Mouse (Mus musculus) heart, embryonic 14.5 days (tissue): Measurements from ENCODE around the gene Thbs3. TPM values are rescaled to one million over a fixed set of nuclear protein-coding genes. Genes with fewer than 3 reads are reported as not detected.

Experiments
- ATAC-seq: fragments of 200-750 bp; cut with Nextera tagmentation; 2 replicates; pipeline ENCODE4 v1.8.0; 2017; ENCODE audit warnings: low read depth, moderate TSS enrichment; ENCODE audit not compliant: insufficient number of reproducible peaks, insufficient read depth, low FRiP score
- H3K27ac ChIP-seq, 2 experiments: fragments of 200-500 bp in 1 of 2; fragments of 300-500 bp in 1 of 2; sonication (generic) in 1 of 2; replicated peaks in 1 of 2; 2 replicates each; pipeline ENCODE4 v1.5.1; 2012 to 2014; ENCODE audit warnings: low read depth in 2 of 2, low read length in 2 of 2, control low read depth in 1 of 2, mild to moderate bottlenecking in 1 of 2, mixed read lengths in 1 of 2; ENCODE audit not compliant: control insufficient read depth in 1 of 2, insufficient read depth in 1 of 2
- H3K27me3 ChIP-seq: fragments of 300-500 bp; sonication (generic); 2 replicates; pipeline ENCODE4 v1.6.1; 2014; ENCODE audit warnings: mild to moderate bottlenecking, low read length, control low read depth; ENCODE audit not compliant: control insufficient read depth, insufficient read depth
- H3K36me3 ChIP-seq: fragments of 300-500 bp; sonication (generic); 2 replicates; pipeline ENCODE4 v1.6.1; 2014; ENCODE audit warnings: mild to moderate bottlenecking, control low read depth, low read length, mixed read lengths; ENCODE audit not compliant: control insufficient read depth, insufficient read depth
- H3K4me1 ChIP-seq, 2 experiments: fragments of 200-500 bp in 1 of 2; fragments of 300-500 bp in 1 of 2; sonication (generic) in 1 of 2; 2 replicates each; pipeline ENCODE4 v1.6.1; 2012 to 2014; ENCODE audit warnings: low read length in 2 of 2, control low read depth in 1 of 2, mixed read lengths in 1 of 2; ENCODE audit not compliant: control insufficient read depth in 2 of 2, insufficient read depth in 2 of 2
- H3K4me2 ChIP-seq: fragments of 300-500 bp; sonication (generic); 2 replicates; pipeline ENCODE4 v1.6.1; 2014; ENCODE audit warnings: mild to moderate bottlenecking, low read length
- H3K4me3 ChIP-seq, 2 experiments: fragments of 200-500 bp in 1 of 2; fragments of 300-500 bp in 1 of 2; sonication (generic) in 1 of 2; 2 replicates each; pipeline ENCODE4 v1.5.1; 2012 to 2014; ENCODE audit warnings: low read length in 2 of 2, mild to moderate bottlenecking in 2 of 2, control low read depth in 1 of 2, low read depth in 1 of 2, moderate library complexity in 1 of 2; ENCODE audit not compliant: control insufficient read depth in 1 of 2, insufficient read depth in 1 of 2
- H3K9ac ChIP-seq: fragments of 300-500 bp; sonication (generic); 2 replicates; pipeline ENCODE4 v1.6.1; 2014; ENCODE audit warnings: mild to moderate bottlenecking, low read length
- H3K9me3 ChIP-seq: fragments of 300-500 bp; sonication (generic); 2 replicates; pipeline ENCODE4 v1.6.1; 2016; ENCODE audit warnings: low read length, control low read depth; ENCODE audit not compliant: control insufficient read depth
- WGBS: fragments of 180-500 bp; shearing (Covaris S2); extraction: QIAGEN DNeasy Blood & Tissue Kit; methylation state at CpG from one replicate; pipeline ENCODE4 v1.1.7; 2014; 5-methylcytosine and 5-hydroxymethylcytosine counted together
- polyA plus RNA-seq: library from polyadenylated mRNA; unstranded; fragments of >200 nt; fragmentation: Nextera tagmentation; extraction: Ambion mirVana; gene quantifications from 2 replicates; pipeline ENCODE4 v1.2.1, GENCODE M21; 2014

Thbs3 gene
- polyA plus RNA-seq, 1 experiment from 2014 or later = 14.5 TPM

- Histone ChIP-seq H3K27me3 (peaks cover 3% of the 10 kb centered on the region; the same call in 1 of the 2 replicates), H3K9me3 (no peaks in the 10 kb centered on the region), H3K36me3 (no peaks in the 10 kb centered on the region), H3K4me3 (no peak overlapping the region), H3K27ac (peak overlapping the region; percentile 16 to 28; a peak in 1 of 4 replicates), H3K9ac (no peak overlapping the region), H3K4me1 (peaks cover 4% of the 10 kb centered on the region in 2 experiments), H3K4me2 (no peak overlapping the region)
- WGBS = 44% methylated on average over 5 of the region's 5 CpGs
- ATAC-seq = peak; percentile 23
These were observed 41.2 kb downstream of the Thbs3 start for GRCm38 (mm10) chr3:89256177-89256576.

DNA sequence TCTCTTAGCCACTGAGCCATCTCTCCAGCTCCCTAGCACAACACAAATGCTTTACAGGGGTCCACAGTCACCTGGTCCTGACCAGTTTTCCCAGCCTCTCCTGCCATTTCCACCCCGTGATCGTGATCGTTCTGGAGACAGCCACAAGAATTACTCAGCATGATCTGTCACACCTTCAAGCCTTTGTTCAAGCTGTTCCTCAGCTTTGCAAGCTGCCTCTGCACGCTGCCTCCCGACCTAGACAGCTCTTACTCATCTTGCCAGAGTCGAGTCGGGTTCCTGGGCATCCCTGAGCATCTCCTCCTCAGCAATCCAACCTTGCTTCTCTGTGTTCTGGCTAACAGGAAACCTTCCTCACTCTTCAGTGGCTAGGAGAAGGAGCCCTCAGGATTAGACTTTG lies 44.1 kb downstream of the Thbs3 start, which contains the start of gene Dpm3:
Gene Dpm3, plus strand, starts transcription at position 283 of the 400 bp plus-strand sequence.
- Histone ChIP-seq H3K27me3 (no peaks in the 10 kb centered on the region), H3K9ac (no peak within 1 kb of the TSS), H3K4me3 (no peak within 1 kb of the TSS), H3K27ac (no peak within 1 kb of the TSS), H3K4me2 (no peak within 1 kb of the TSS), H3K4me1 (no peaks in the 10 kb centered on the region; a peak in 1 of 4 replicates), H3K9me3 (no peaks in the 10 kb centered on the region), H3K36me3 (no peaks in the 10 kb centered on the region)
- ATAC-seq = no peak
- WGBS = 47% methylated on average over 7 of the region's 7 CpGs

DNA sequence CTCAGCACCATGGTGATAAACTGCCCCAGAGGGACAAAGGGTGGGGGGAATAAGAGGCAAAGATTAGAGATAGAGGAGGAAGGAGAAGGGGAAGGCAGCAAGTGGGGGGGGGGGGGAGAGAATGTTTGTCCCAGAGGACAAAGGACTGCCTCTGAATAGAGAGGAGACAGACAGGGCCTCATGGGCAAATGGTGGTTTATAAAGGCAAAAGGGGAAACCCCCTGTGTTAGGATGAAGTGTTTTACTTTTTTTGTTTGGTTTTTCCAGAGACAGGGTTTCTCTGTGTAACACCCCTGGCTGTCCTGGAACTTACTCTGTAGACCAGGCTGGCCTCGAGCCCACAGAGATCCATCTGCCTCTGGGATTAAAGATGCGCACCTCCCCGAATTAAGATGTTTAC lies 45.2 kb downstream of the Thbs3 start:
- 69% methylated on average over 3 of the region's 3 CpGs for WGBS
- no peak for ATAC-seq
- H3K27ac ChIP-seq = no peak overlapping the region

DNA sequence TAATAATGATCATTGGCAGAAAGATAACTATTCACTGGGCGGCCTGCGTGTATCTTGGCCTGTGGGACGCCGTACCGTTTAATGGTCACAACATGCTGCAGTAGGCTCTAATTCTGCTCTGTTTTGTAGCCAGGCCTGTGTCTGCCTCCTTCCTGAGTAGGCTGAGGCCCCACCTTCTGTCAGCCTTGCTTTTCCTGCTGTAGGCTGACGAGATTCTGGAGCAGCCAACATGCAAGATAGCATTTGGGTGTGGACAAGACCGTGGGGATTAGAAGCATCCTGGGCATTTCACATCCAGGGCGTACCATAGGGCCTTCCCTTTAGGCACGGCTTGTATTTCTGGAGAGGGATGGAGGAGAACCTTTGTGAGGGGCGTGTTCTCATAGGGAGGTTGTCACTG lies 47.4 kb downstream of the Thbs3 start:
- 43% methylated on average over 10 of the region's 10 CpGs for WGBS
- peaks cover 0 to 6% of the 10 kb centered on the region in 2 experiments; a peak in 2 of 4 replicates for H3K4me1 ChIP-seq
- no peaks in the 10 kb centered on the region for H3K9me3 ChIP-seq
- no peak for ATAC-seq
- H3K4me3 ChIP-seq = no peak overlapping the region
- no peak overlapping the region for H3K4me2 ChIP-seq
- H3K27me3 ChIP-seq = no peaks in the 10 kb centered on the region
- peak overlapping the region; percentile 41 to 42; a peak in 3 of 4 replicates for H3K27ac ChIP-seq
- no peak overlapping the region for H3K9ac ChIP-seq
- H3K36me3 ChIP-seq = no peaks in the 10 kb centered on the region

More for the DNA sequence above, 45.2 kb downstream of the Thbs3 start:
- Histone ChIP-seq H3K27me3 (no peaks in the 10 kb centered on the region), H3K4me1 (no peaks in the 10 kb centered on the region; a peak in 1 of 4 replicates), H3K36me3 (no peaks in the 10 kb centered on the region), H3K9me3 (no peaks in the 10 kb centered on the region), H3K4me2 (no peak overlapping the region), H3K9ac (no peak overlapping the region), H3K4me3 (no peak overlapping the region)

DNA sequence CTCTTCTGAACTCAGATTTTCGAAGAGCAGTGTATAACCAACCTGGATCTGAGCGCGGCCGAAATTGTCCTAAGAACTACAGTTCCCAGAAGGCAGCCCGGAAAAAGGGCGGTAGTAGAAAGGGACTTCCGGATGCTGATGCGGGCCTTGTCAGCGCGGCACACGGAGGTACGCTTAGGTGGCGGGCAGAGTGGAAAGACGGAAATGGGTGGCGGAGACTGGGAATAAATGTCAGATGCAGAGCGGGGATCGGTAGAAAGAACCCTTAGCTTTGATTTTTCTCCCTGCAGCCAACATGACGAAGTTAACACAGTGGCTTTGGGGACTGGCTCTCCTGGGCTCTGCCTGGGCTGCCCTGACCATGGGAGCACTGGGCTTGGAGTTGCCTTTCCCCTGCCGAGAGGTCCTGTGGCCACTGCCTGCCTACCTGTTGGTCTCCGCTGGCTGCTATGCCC lies 51.5 kb downstream of the Thbs3 start:
- ATAC-seq = 0 out of 2 replicates have a peak, but pooled peaks have one; percentile 52
- Histone ChIP-seq H3K9ac (peak overlapping the region; percentile 94), H3K4me1 (peaks cover 10 to 36% of the 10 kb centered on the region in 2 experiments), H3K4me2 (peak overlapping the region; percentile 87), H3K27me3 (no peaks in the 10 kb centered on the region), H3K27ac (peak overlapping the region; percentile 66 to 76), H3K9me3 (no peaks in the 10 kb centered on the region), H3K36me3 (peaks cover 8% of the 10 kb centered on the region; the same call in 1 of the 2 replicates), H3K4me3 (peak overlapping the region; percentile 85 to 95)
- under 1% methylated on average over 20 of the region's 20 CpGs for WGBS

DNA sequence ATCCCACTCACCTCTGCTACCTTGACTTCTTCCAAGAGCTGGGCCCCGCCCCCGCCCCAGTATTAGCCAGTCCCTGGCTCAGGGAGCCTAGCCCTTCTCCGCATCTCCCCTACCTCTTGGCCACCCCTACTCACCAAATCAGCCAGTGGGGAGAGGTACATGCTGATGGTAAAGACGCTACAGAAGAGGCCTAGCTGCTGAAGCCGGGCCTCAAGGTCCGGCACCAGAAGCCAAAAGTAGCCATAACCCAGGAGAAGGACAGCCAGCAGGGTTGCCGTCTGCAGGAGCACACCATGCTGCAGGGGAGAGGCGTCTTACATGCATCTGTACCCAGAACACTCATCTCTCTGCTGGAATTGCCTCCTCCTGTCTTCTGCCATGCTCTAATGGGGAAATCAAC lies 53.9 kb downstream of the Thbs3 start:
- Histone ChIP-seq H3K4me2 (no peak overlapping the region), H3K9me3 (no peaks in the 10 kb centered on the region), H3K9ac (no peak overlapping the region), H3K27ac (no peak overlapping the region), H3K4me3 (no peak overlapping the region), H3K4me1 (peaks cover 10 to 40% of the 10 kb centered on the region in 2 experiments), H3K36me3 (peaks cover 29% of the 10 kb centered on the region), H3K27me3 (no peaks in the 10 kb centered on the region)
- ATAC-seq = no peak
- 60% methylated on average over 8 of the region's 8 CpGs for WGBS

GRCm38 (mm10) chr3:89270051-89270755 lies 55.2 kb downstream of the Thbs3 start, which contains the start of gene Slc50a1:
Gene Slc50a1 (minus strand): TSS chr3:89270570.
- Histone ChIP-seq H3K4me1 (peaks cover 10 to 40% of the 10 kb centered on the region in 2 experiments), H3K27me3 (no peaks in the 10 kb centered on the region), H3K9ac (peak within 1 kb of the TSS; percentile 75), H3K36me3 (peaks cover 35% of the 10 kb centered on the region), H3K9me3 (no peaks in the 10 kb centered on the region), H3K27ac (peak within 1 kb of the TSS; percentile 69 to 73), H3K4me3 (peak within 1 kb of the TSS; percentile 48 to 66), H3K4me2 (peak within 1 kb of the TSS; percentile 86)
- ATAC-seq = peak; percentile 28; the same call in 1 of the 2 replicates
- 2% methylated on average over 39 of the region's 39 CpGs for WGBS
